Mouse (Mus musculus): ENCODE data around the gene C1qbp. TPM values are rescaled to one million over a fixed set of nuclear protein-coding genes. Genes with fewer than 3 reads are reported as not detected.

C1qbp gene
- polyA plus RNA-seq, 1 experiment from 2014 or later = 280 TPM

GRCm38 (mm10) chr11:70969821-70970559, 12.8 kb downstream of the C1qbp start, which contains the start of the genes Nup88 and Rpain:
TSS of gene Nup88 (minus strand) at chr11:70969973.
TSS of gene Rpain (plus strand) at chr11:70970213.
- Histone ChIP-seq H3K27ac (replicated peaks; ENCODE audit: low read depth, low read length) (peak within 1 kb of the TSS; percentile 56; the same call in 1 of the 2 replicates), H3K9me3 (ENCODE audit: control insufficient read depth, low read length) (no peaks in the 10 kb centered on the region), H3K4me2 (ENCODE audit: low read depth, severe bottlenecking) (peak within 1 kb of the TSS; percentile 79), H3K4me1 (ENCODE audit: control insufficient read depth, insufficient read depth, low read length) (peaks cover 6% of the 10 kb centered on the region; the same call in 1 of the 2 replicates), H3K27me3 (ENCODE audit: control insufficient read depth, insufficient read depth, low read length) (no peaks in the 10 kb centered on the region), H3K36me3 (ENCODE audit: control insufficient read depth, insufficient read depth, low read length) (peaks cover 3% of the 10 kb centered on the region), H3K9ac (ENCODE audit: low read length) (peak within 1 kb of the TSS; percentile 93), H3K4me3 (ENCODE audit: low read depth, low read length) (peak within 1 kb of the TSS; percentile 93)
- under 1% methylated on average over 43 of the region's 43 CpGs for WGBS
- ATAC-seq (ENCODE audit: insufficient number of reproducible peaks, low FRiP score, low TSS enrichment, low read depth) (peak; percentile 98), DNase-seq (ENCODE audit: low spot score) (peak; percentile 93)

DNA sequence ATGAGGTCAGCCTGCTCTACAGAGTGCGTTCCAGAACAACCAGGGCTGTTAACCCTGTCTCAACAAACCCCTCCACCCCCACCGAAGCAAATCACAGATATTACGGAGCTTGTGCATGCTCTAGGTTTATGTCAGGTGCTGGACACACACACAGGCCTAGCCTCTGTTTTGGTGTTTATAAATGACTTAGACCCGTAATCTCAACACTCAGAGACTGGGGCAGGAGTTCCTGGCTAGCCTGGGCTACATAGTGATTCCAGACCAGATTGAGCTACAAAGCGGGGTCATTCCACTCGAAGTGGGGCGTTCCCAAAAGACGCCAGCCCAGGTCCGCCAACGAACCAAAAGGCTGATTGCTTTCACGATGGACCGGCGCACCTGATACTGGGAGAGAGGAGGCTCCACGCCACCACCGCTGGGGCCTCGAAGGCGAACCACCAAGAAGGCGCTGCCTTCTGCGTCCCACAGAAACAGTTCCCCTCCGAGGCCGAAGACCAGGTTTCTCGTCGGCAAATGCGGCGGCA, 13.5 kb downstream of the C1qbp start:
- Histone ChIP-seq H3K27ac (replicated peaks; ENCODE audit: low read depth, low read length) (peak overlapping the region; percentile 56; the same call in 1 of the 2 replicates), H3K4me1 (ENCODE audit: control insufficient read depth, insufficient read depth, low read length) (peaks cover 6% of the 10 kb centered on the region; the same call in 1 of the 2 replicates), H3K9me3 (ENCODE audit: control insufficient read depth, low read length) (no peaks in the 10 kb centered on the region), H3K4me3 (ENCODE audit: low read depth, low read length) (peak overlapping the region; percentile 93), H3K9ac (ENCODE audit: low read length) (peak overlapping the region; percentile 93), H3K4me2 (ENCODE audit: low read depth, severe bottlenecking) (peak overlapping the region; percentile 79), H3K36me3 (ENCODE audit: control insufficient read depth, insufficient read depth, low read length) (peaks cover 5% of the 10 kb centered on the region), H3K27me3 (ENCODE audit: control insufficient read depth, insufficient read depth, low read length) (no peaks in the 10 kb centered on the region)
- DNase-seq (ENCODE audit: low spot score) (no peak), ATAC-seq (ENCODE audit: insufficient number of reproducible peaks, low FRiP score, low TSS enrichment, low read depth) (no peak)
- under 1% methylated on average over 25 of the region's 25 CpGs for WGBS

DNA sequence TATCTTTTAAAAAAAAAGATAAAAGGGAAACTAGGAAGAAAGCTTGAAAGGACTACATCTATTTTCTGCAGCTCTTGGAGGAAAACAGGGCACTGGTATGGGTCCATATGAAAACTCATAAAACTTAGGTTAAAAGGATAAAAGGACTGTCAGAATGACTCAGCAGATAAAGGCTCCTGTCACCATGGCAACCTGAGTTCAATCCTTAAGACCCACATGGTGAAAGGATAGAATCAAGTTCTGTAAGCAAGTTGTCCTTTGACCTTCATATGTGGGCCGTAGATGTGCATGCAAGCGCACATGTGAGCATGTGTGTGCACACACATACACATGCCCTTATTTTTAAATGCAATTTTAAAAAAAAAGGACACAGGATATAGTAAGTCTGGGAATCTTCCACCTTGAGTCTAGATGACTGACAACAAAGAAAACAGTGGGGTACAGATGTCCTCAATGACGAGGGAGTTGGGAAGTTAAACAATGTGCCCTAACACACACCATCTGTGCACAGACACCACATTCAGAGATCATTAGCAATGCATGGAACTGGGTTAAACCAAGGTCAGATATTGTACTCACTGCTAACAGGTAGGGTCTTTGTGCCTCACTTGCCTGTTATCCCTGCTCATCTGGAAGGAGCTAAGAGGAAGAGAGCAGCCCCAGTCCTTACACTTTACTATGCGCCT, 18.5 kb downstream of the C1qbp start:
- 83% methylated on average over 4 of the region's 4 CpGs for WGBS
- 0 out of 2 replicates have a peak, but pooled peaks cover 2% of the 10 kb centered on the region for H3K4me1 ChIP-seq (ENCODE audit: control insufficient read depth, insufficient read depth, low read length)
- H3K27ac ChIP-seq (replicated peaks; ENCODE audit: low read depth, low read length) = no peak overlapping the region
- no peak overlapping the region for H3K4me2 ChIP-seq (ENCODE audit: low read depth, severe bottlenecking)
- DNase-seq (ENCODE audit: low spot score) (no peak), ATAC-seq (ENCODE audit: insufficient number of reproducible peaks, low FRiP score, low TSS enrichment, low read depth) (no peak)
- H3K9me3 ChIP-seq (ENCODE audit: control insufficient read depth, low read length) = no peaks in the 10 kb centered on the region
- H3K4me3 ChIP-seq (ENCODE audit: low read depth, low read length) = no peak overlapping the region
- peaks cover 17% of the 10 kb centered on the region; the same call in 1 of the 2 replicates for H3K36me3 ChIP-seq (ENCODE audit: control insufficient read depth, insufficient read depth, low read length)
- no peak overlapping the region for H3K9ac ChIP-seq (ENCODE audit: low read length)
- H3K27me3 ChIP-seq (ENCODE audit: control insufficient read depth, insufficient read depth, low read length) = no peaks in the 10 kb centered on the region

- no peak for DNase-seq (ENCODE audit: low spot score)
- peaks cover 25% of the 10 kb centered on the region for H3K36me3 ChIP-seq (ENCODE audit: control insufficient read depth, insufficient read depth, low read length)
Measured at GRCm38 (mm10) chr11:70960786-70961554, 21.9 kb downstream of the C1qbp start.

GRCm38 (mm10) chr11:70954711-70955110, 28.1 kb downstream of the C1qbp start:
- Histone ChIP-seq H3K27ac (replicated peaks; ENCODE audit: low read depth, low read length) (no peak overlapping the region), H3K36me3 (ENCODE audit: control insufficient read depth, insufficient read depth, low read length) (peaks cover 15% of the 10 kb centered on the region), H3K9me3 (ENCODE audit: control insufficient read depth, low read length) (no peaks in the 10 kb centered on the region), H3K9ac (ENCODE audit: low read length) (no peak overlapping the region), H3K4me1 (ENCODE audit: control insufficient read depth, insufficient read depth, low read length) (no peaks in the 10 kb centered on the region), H3K27me3 (ENCODE audit: control insufficient read depth, insufficient read depth, low read length) (no peaks in the 10 kb centered on the region), H3K4me3 (ENCODE audit: low read depth, low read length) (no peak overlapping the region), H3K4me2 (ENCODE audit: low read depth, severe bottlenecking) (no peak overlapping the region)
- ATAC-seq (ENCODE audit: insufficient number of reproducible peaks, low FRiP score, low TSS enrichment, low read depth) (no peak), DNase-seq (ENCODE audit: low spot score) (no peak)
- 94% methylated on average over 4 of the region's 4 CpGs for WGBS

More at GRCm38 (mm10) chr11:70960786-70961554, 21.9 kb downstream of the C1qbp start:
- no peak overlapping the region for H3K4me2 ChIP-seq (ENCODE audit: low read depth, severe bottlenecking)
- H3K4me3 ChIP-seq (ENCODE audit: low read depth, low read length) = no peak overlapping the region
- no peaks in the 10 kb centered on the region for H3K27me3 ChIP-seq (ENCODE audit: control insufficient read depth, insufficient read depth, low read length)
- no peak overlapping the region for H3K9ac ChIP-seq (ENCODE audit: low read length)
- H3K27ac ChIP-seq (replicated peaks; ENCODE audit: low read depth, low read length) = no peak overlapping the region
- no peak for ATAC-seq (ENCODE audit: insufficient number of reproducible peaks, low FRiP score, low TSS enrichment, low read depth)
- WGBS = 97% methylated on average over 5 of the region's 5 CpGs
- no peaks in the 10 kb centered on the region for H3K9me3 ChIP-seq (ENCODE audit: control insufficient read depth, low read length)
- H3K4me1 ChIP-seq (ENCODE audit: control insufficient read depth, insufficient read depth, low read length) = no peaks in the 10 kb centered on the region

DNA sequence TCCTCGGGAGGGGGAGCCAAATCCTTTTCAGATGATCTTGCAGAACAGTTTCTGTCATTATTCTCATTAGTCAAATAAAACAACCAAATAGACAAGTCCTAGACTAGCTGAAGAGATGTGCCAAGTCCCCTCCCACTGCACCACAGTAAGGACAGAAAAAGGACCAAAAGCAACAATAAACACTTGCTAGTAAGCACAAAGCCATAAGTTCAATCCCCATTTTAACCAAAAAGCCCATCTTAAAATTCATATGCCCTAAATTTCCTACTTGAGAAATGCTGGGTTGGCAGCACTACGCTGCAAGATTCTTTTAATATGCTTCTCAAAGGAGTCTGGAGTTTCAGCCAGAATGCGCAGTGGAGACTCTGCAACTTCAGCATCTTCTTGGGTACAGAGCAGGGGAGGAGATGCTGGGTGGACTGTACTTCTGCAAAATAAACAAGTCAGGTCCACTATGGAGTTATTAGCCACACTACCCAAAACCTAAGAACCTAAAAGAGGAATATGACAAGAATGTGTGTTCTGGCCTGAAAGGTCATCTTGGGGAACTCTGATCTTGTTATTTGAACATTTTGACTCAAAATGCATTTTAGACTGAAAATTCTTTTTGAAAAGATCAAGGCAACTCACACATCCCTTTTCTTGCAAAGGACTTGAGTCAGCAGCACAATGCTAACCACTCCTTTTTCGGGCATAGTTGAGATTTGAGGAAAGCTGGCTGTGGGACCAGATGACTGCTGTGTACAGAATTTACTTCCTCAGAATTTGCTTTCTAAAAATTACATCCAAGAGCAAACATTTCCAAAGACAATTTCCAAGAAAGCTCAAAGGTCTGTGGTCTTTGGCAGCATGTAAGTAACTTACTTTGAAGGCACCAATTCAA, 37.6 kb downstream of the C1qbp start:
- Histone ChIP-seq H3K4me1 (ENCODE audit: control insufficient read depth, insufficient read depth, low read length) (no peaks in the 10 kb centered on the region), H3K9ac (ENCODE audit: low read length) (no peak overlapping the region), H3K9me3 (ENCODE audit: control insufficient read depth, low read length) (no peaks in the 10 kb centered on the region), H3K27ac (replicated peaks; ENCODE audit: low read depth, low read length) (no peak overlapping the region), H3K27me3 (ENCODE audit: control insufficient read depth, insufficient read depth, low read length) (no peaks in the 10 kb centered on the region), H3K4me3 (ENCODE audit: low read depth, low read length) (no peak overlapping the region), H3K36me3 (ENCODE audit: control insufficient read depth, insufficient read depth, low read length) (peaks cover 27% of the 10 kb centered on the region), H3K4me2 (ENCODE audit: low read depth, severe bottlenecking) (no peak overlapping the region)
- 93% methylated on average over 4 of the region's 4 CpGs for WGBS
- DNase-seq (ENCODE audit: low spot score) (no peak), ATAC-seq (ENCODE audit: insufficient number of reproducible peaks, low FRiP score, low TSS enrichment, low read depth) (no peak)

DNA sequence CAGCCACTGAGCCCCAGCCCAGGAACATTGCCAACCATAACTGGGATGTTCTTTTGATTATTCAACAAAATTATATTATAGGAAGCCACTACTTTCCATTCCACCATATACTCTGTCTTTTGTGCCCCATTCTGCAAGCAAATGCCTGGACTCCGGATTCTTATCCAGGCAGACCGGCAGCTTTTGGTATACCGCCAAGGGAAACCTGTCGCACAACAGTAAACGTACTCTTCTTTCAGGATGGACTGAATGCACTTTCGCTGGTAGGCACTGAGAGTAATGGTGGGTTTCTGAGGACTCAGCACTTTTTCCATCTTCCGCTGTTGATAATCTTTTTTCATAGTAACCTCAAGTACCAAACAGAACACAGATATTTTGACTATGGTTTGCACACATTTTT, 39.2 kb downstream of the C1qbp start:
- DNase-seq (ENCODE audit: low spot score) (no peak), ATAC-seq (ENCODE audit: insufficient number of reproducible peaks, low FRiP score, low TSS enrichment, low read depth) (no peak)
- Histone ChIP-seq H3K4me1 (ENCODE audit: control insufficient read depth, insufficient read depth, low read length) (no peaks in the 10 kb centered on the region), H3K9ac (ENCODE audit: low read length) (no peak overlapping the region), H3K4me3 (ENCODE audit: low read depth, low read length) (no peak overlapping the region), H3K27ac (replicated peaks; ENCODE audit: low read depth, low read length) (no peak overlapping the region), H3K27me3 (ENCODE audit: control insufficient read depth, insufficient read depth, low read length) (no peaks in the 10 kb centered on the region), H3K4me2 (ENCODE audit: low read depth, severe bottlenecking) (no peak overlapping the region), H3K36me3 (ENCODE audit: control insufficient read depth, insufficient read depth, low read length) (peaks cover 26% of the 10 kb centered on the region), H3K9me3 (ENCODE audit: control insufficient read depth, low read length) (no peaks in the 10 kb centered on the region)
- 96% methylated on average over 7 of the region's 7 CpGs for WGBS

All from limb, embryonic 11.5 days (tissue).